Mouse (Mus musculus) 416B (cell line): Measurements from ENCODE around the gene Terb2.
"Not testable (repeated sequence)": the region's sequence is repeated elsewhere in the genome, so short reads cannot be mapped to it uniquely, and the experiment has no call there.

Experiments
- DNase-seq: peaks from one replicate; pipeline ENCODE4 v3.0.0; 2011; ENCODE audit warnings: low read depth

The Terb2 gene

DNA sequence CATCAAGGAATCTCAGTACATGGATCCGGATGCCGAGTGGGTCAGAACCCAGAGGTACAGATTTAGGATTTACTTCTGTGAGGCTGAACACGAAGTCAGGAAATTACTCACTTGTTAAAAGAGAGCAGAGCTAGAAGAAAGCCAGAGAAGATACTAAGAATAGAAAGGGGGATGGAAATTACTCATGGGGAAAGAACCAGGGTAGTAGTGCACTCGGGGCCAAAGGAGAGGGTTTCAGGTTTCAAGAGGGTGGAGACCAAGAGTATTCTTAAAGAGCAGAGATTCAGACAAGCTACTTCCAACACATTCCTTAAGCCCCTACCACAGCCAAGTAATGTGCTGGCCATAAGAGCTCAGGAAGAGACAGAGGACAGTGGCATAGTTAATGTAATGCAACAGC, 24.5 kb upstream of the Terb2 start:
- DNase-seq, result peak; percentile 91

DNA sequence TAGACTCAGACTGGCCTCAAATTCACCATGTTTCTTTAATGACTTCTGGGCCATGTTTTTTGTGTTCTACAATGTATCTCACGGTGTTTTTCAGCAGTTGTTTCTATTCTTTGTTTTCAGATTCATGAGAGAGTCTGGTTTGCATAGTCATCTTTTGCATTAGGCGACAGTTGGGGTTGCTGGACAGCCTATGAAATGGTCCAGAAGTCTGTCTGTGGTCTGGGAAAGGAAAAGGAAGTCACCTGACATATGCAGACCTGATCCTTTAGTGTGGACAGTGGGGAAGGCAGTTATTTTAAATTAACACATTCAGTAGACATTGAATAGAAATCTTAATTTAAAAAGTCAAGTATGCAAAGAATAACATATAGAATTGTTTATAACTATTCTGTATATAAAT, 23.5 kb upstream of the Terb2 start:
- peak; percentile 68 for DNase-seq

GRCm38 (mm10) chr2:122163430-122164195, 22.5 kb upstream of the Terb2 start:
- DNase-seq, result peak; percentile 52

DNA sequence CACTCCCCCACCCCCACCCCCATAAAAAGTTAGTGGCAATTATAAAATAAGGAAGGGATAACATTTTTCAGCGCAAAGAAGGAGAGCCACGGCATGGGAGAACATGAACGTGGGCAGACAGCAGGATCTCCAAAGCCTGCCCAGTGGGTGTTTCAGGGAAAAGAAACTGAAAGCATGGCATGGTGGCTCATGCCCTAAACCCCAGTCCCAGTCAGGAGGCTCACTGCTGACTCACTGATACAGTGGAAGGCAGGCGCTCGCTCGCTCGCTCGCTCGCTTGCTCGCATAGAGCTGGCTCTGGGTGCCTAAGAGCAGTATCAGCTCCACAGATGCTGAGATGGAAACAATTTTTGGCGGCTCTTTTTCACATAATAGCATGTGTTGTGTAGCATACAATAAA, 21.8 kb upstream of the Terb2 start:
- peak; percentile 79 for DNase-seq

GRCm38 (mm10) chr2:122171292-122171691, 14.8 kb upstream of the Terb2 start:
- DNase-seq, result no peak

DNA sequence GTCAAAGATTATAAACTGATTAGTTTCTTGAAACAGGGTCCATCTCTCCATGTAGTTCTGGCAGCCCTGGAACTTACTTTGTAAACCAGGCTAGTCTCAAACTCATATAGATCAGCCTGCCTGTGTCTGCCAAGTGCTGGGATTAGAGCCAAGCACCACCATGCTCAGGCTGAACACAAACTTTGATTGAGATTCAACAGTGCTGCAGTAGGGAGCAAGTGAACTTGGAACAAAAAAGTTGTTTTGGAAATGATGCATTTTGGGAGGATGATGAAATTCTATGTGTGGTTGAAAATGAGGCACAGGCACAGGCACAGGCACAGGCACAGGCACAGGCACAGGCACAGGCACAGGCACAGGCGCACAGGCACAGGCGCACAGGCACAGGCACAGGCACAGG, 13.9 kb upstream of the Terb2 start:
- DNase-seq, result no peak

DNA sequence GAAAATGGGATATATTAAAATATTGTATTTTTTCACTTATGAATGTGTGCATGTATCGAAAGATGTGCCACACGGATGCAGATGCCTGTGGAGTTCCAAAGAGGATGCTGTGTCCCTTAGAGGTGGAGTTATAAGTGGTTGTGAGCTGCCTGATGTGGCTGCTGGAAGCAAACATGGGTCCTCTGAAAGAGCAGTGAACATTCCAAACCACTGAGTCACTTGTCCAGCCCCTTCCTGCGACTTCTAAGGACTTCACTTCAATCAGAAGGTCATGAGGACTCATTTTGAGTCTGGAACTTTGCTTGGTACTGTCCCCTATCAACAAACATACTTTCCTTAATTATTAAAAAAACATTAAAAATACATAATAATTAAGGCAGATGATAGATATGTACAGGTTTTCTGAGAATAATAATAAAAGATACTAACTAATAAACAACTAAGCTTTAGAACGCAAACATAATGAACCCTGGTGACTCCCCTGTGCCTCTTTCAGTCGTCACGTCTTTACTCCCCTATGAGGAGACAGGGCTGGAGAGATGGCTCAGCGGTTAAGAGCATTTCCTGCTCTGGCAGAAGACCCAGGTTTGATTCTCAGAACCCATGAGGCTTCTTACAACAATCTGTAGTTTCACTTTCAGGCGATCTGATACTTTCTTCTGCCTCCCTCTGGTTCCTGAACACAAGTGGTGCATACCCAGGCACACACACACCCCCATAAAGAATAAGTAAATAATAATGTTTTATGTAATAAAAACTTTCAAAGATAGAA, 5.8 kb upstream of the Terb2 start:
- peak; percentile 68 for DNase-seq

DNA sequence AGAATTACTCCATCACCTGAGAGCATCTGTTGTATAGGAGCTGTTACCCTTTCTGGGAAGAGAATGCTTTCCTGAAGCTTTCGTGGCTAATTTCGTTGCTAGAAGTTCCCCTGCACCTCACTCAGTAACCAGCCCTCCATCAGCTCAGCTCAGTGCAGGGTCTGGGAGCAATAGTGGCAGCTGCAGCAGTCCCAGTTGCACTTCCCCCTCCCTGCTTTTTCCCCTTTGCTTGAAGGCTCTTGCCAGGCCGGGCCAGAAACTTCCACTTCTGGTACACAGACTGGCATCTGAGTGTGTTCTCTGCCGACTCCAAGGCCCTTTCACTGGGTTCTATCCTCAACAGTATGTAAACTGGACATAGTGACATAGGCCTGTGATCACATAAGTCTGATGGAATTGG, 986 bp upstream of the Terb2 start:
- no peak for DNase-seq

- no peak for DNase-seq
Observed at GRCm38 (mm10) chr2:122186751-122187150, 679 bp downstream of the Terb2 start.

GRCm38 (mm10) chr2:122191849-122192248, 5.8 kb downstream of the Terb2 start:
- DNase-seq, result no peak

- DNase-seq, result peak; percentile 81
Observed at GRCm38 (mm10) chr2:122194509-122194929, 8.4 kb downstream of the Terb2 start.

DNA sequence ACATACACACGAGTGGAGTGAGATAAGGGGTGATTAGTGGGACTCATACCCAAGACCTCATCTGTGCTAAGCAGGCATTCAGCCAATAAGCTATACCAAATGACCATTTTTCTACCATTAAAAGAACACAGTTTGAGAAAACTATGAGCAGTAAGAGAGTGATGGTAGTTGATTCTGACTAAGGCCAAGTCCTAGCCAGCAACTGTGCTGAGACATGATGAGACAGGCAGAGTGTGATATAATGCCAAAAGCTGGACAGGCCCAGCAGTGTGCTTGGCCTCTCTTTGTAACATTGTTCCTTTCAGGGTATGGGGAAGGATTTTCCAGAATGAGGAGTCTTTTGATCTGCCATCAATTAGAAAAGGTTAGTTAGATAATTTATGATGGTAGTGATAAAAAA, 15.4 kb downstream of the Terb2 start:
- DNase-seq, result no peak

DNA sequence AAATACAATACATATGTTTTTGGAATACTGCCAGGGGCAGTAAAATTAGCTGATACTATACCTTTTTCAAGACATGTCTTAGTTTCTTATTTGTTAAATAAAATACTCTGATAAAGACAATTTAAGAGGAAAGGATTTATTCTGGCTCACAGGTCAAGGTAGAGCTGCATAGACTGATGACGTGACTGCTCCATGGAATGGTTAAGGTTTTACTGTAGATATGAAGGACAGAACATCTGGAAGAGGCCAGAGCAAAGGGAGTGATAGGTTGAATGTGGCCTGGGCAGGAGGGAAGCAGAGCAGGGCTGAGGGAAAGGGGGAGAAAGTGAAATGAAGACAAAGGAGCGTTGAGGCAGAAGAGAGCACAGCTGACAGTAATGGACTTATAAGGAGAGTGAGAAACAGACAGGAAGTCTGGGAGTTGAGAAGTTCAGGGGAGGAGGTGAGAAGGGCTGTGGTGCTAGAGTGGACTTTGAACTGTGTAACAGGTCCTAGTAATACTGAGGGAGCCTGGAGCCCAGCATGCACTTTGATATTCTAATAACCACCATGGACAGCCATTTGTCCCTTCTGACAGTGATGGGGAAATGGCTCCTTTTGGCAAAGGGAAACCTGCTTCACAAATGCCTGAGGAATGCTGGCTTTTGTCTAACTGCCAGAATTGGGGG, 20.5 kb downstream of the Terb2 start:
- no peak for DNase-seq

DNA sequence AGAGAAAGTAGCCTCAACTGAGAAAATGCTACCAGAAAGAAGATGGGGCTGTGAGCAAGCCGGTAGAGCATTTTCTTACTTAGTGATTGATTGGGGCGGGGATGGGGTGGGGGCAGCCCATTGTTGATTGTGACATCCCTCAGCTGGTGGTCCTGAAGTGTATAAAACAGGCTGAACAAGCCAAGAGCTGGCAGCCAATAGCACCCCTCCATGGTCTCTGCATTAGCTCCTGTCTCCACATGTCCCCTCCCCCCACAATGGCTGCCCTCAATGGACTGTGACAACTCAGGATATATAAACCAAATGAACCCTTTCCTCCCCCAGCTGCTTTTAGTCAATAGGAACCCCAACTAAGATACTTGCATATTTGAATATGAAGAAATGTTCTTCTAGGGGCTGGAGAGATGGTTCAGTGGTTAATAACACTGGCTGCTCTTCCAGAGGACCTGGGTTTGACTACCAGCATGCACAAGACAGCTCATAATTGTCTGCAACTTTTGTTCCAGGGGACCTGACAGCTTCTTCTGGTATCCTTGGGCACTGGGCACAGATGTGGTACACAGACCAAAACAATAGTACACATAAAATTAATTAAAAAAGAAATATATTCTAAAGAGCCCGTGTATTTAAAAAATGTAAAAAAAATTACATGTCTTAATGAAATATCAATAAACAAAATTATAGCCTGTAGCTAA, 24.6 kb downstream of the Terb2 start:
- no peak for DNase-seq

- not testable (repeated sequence) for DNase-seq
Observed at GRCm38 (mm10) chr2:122217075-122217474, 31.0 kb downstream of the Terb2 start.

DNA sequence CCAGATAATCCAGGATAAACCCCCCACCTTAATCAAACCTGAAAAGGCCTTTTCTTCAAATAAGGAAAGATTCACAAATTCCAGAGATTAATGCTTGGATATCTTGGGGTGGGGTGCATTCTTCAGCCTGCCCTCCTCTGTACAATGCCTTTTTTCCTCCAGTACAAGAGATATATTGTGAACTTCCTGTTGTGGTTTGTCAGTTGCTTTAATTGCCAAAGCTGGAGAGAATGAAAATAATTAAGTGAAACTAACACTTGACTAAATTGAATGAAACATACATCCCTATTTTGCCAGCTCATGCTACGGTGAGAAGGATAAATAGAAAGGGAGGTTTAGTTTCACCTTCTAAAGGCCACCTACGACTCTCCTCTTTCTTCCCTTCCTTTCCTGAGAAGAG, 32.2 kb downstream of the Terb2 start:
- DNase-seq, result peak; percentile 32

- DNase-seq, result no peak
Observed at GRCm38 (mm10) chr2:122221378-122221777, 35.3 kb downstream of the Terb2 start.

GRCm38 (mm10) chr2:122221798-122222197, 35.7 kb downstream of the Terb2 start:
- no peak for DNase-seq

DNA sequence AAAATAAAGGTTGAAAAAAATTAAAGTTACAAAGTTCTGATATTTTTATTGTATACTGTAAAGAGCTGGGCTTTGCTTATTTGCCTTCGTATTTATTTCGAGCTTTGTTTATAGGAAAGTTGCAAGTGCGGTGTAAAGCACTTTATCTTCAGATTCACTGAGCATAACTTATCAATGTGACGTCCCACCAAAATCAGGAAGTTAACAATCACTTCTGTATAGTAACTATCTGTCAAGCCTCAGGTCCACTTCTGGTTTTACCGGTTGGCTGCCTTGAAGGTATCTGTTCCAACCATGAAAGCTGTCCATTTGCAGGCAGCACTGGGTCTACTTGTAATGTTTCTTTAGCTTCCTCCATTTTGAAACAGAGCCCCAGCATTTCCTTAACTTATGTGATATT, 36.2 kb downstream of the Terb2 start:
- DNase-seq, result no peak

GRCm38 (mm10) chr2:122223654-122224053, 37.6 kb downstream of the Terb2 start:
- DNase-seq, result no peak

DNA sequence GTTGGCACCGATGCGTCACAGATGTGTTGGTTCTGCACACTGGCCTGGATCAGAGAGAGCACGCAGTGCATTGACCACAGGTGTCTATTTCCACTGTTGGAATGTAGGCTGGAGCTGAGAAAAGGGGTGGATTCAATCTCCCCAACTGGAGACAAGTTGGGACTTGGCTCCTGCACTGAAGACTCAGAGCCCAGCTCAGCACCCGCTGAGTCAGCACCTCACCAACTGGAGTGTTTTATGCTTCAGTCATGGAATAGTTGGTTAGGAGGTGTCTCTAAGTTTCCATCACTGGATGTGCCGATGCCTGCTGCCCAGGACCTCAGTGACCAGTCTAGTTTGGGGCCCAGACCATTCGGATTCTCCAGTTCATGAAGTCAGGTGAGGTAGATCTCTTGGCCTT, 44.3 kb downstream of the Terb2 start:
- DNase-seq, result no peak

DNA sequence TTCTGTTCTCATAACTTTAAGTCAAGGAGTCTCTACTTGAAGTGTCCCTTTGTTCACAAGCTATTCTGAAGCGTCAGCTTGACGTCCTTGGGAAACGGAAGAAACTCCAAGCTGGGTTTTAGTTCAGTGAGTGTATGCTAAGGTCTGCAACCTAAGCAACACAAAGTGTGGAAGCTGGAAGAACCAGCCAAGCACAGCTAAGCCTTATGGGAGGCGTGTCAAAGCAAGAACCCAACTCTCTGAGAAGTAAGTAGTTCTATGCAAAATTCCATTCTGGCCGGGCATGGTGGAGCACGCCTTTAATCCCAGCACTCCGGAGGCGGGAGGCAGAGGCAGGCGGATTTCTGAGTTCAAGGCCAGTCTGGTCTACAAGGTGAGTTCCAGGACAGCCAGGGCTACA, 45.5 kb downstream of the Terb2 start:
- DNase-seq, result no peak
